Mouse (Mus musculus) v-Abl transformed pro-B cells (cell line): Measurements from ENCODE around the gene Tm9sf3.

ENCODE experiments used
- in situ Hi-C, 2 experiments: fragments of 400-800 bp; cut with MboI; formaldehyde crosslinking; loops; one replicate each; pipeline ENCODE4 v1.15.1; 2025; ENCODE audit not compliant: unreplicated experiment in 2 of 2

Tm9sf3 gene

GRCm38 (mm10) chr19:41264331-41264799, 568 bp upstream of the Tm9sf3 start:
- in situ Hi-C loops: loop anchor here in 1 of 2 experiments (25.0 kb wide), 1 partner anchor 502 kb away; no protein-coding TSS in a partner anchor

- in situ Hi-C loops: loop anchor here in 1 of 2 experiments (25.0 kb wide), 1 partner anchor 501 kb away; no protein-coding TSS in a partner anchor
These were observed 826 bp downstream of the Tm9sf3 start for GRCm38 (mm10) chr19:41262712-41263629.

GRCm38 (mm10) chr19:41260736-41261135, 3.1 kb downstream of the Tm9sf3 start:
- in situ Hi-C loops: loop anchor here in 1 of 2 experiments (25.0 kb wide), 1 partner anchor 498 kb away; no protein-coding TSS in a partner anchor

GRCm38 (mm10) chr19:41259256-41259655, 4.5 kb downstream of the Tm9sf3 start:
- in situ Hi-C loops: loop anchor here in 1 of 2 experiments (25.0 kb wide), 1 partner anchor 497 kb away; no protein-coding TSS in a partner anchor

GRCm38 (mm10) chr19:41258707-41259106, 5.1 kb downstream of the Tm9sf3 start:
- in situ Hi-C loops: loop anchor here in 1 of 2 experiments (25.0 kb wide), 1 partner anchor 496 kb away; no protein-coding TSS in a partner anchor

GRCm38 (mm10) chr19:41254584-41254983, 9.2 kb downstream of the Tm9sf3 start:
- in situ Hi-C loops: loop anchor here in 1 of 2 experiments (25.0 kb wide), 1 partner anchor 492 kb away; no protein-coding TSS in a partner anchor

GRCm38 (mm10) chr19:41248968-41249367, 14.8 kb downstream of the Tm9sf3 start:
- in situ Hi-C loops: loop anchor here (5.0 to 25.0 kb wide), 2 partner anchors 167 to 487 kb away; no protein-coding TSS in a partner anchor

GRCm38 (mm10) chr19:41248271-41248670, 15.5 kb downstream of the Tm9sf3 start:
- in situ Hi-C loops: loop anchor here (5.0 to 25.0 kb wide), 2 partner anchors 166 to 486 kb away; no protein-coding TSS in a partner anchor

- in situ Hi-C loops: loop anchor here (5.0 to 25.0 kb wide), 2 partner anchors 164 to 484 kb away; no protein-coding TSS in a partner anchor
These were observed 17.5 kb downstream of the Tm9sf3 start for GRCm38 (mm10) chr19:41246271-41246670.

- in situ Hi-C loops: loop anchor here in 1 of 2 experiments (25.0 kb wide), 1 partner anchor 482 kb away; no protein-coding TSS in a partner anchor
These were observed 19.2 kb downstream of the Tm9sf3 start for GRCm38 (mm10) chr19:41244581-41244980.

- in situ Hi-C loops: loop anchor here in 1 of 2 experiments (25.0 kb wide), 1 partner anchor 480 kb away; no protein-coding TSS in a partner anchor
These were observed 21.8 kb downstream of the Tm9sf3 start for GRCm38 (mm10) chr19:41241997-41242396.

- in situ Hi-C loops: loop anchor here in 1 of 2 experiments (10.0 to 25.0 kb wide), 3 partner anchors 129 to 471 kb away; no protein-coding TSS in a partner anchor
These were observed 30.1 kb downstream of the Tm9sf3 start for GRCm38 (mm10) chr19:41233698-41234097.

GRCm38 (mm10) chr19:41208326-41208725, 55.5 kb downstream of the Tm9sf3 start:
- in situ Hi-C loops: no loop called here

GRCm38 (mm10) chr19:41206811-41207344, 56.9 kb downstream of the Tm9sf3 start, which contains the start of gene Tll2:
Gene Tll2 (minus strand): TSS chr19:41206835.
- in situ Hi-C loops: no loop called here

- in situ Hi-C loops: no loop called here
These were observed 57.6 kb downstream of the Tm9sf3 start for GRCm38 (mm10) chr19:41206041-41206810.

GRCm38 (mm10) chr19:41204159-41205081, 59.4 kb downstream of the Tm9sf3 start:
- in situ Hi-C loops: no loop called here

GRCm38 (mm10) chr19:41197606-41198005, 66.2 kb downstream of the Tm9sf3 start:
- in situ Hi-C loops: no loop called here

GRCm38 (mm10) chr19:41193379-41193778, 70.4 kb downstream of the Tm9sf3 start:
- in situ Hi-C loops: no loop called here

- in situ Hi-C loops: no loop called here
These were observed 70.8 kb downstream of the Tm9sf3 start for GRCm38 (mm10) chr19:41192953-41193352.
